Mouse (Mus musculus): ENCODE measurements around the gene Oscp1. TPM values are rescaled to one million over a fixed set of nuclear protein-coding genes. Genes with fewer than 3 reads are reported as not detected.

Oscp1 gene
- polyA plus RNA-seq, 1 experiment from 2014 or later = 13.3 TPM

- no peak overlapping the region for H3K9ac ChIP-seq (replicated peaks; ENCODE audit: low read depth, low read length)
- no peaks in the 10 kb centered on the region for H3K27me3 ChIP-seq (ENCODE audit: control insufficient read depth, insufficient read depth, low read length)
- H3K9me3 ChIP-seq (ENCODE audit: control insufficient read depth, low read depth, low read length) = no peaks in the 10 kb centered on the region
- no peak for ATAC-seq (ENCODE audit: insufficient number of reproducible peaks, insufficient read depth, low FRiP score, low read depth)
- no peaks in the 10 kb centered on the region for H3K4me1 ChIP-seq (ENCODE audit: control insufficient read depth, insufficient read depth, low read length)
- H3K27ac ChIP-seq (ENCODE audit: low read length) = no peak overlapping the region
- H3K4me2 ChIP-seq (replicated peaks; ENCODE audit: low read depth, low read length) = no peak overlapping the region
- no peak overlapping the region for H3K4me3 ChIP-seq (ENCODE audit: low read depth, low read length)
- 71% methylated on average over 5 of the region's 5 CpGs for WGBS
- no peaks in the 10 kb centered on the region for H3K36me3 ChIP-seq (ENCODE audit: control insufficient read depth, insufficient read depth, low read length)
These were observed 23.0 kb upstream of the Oscp1 start for GRCm38 (mm10) chr4:126035413-126035812.

- ATAC-seq (ENCODE audit: insufficient number of reproducible peaks, insufficient read depth, low FRiP score, low read depth) = peak; percentile 95
- Histone ChIP-seq H3K27me3 (ENCODE audit: control insufficient read depth, insufficient read depth, low read length) (no peaks in the 10 kb centered on the region), H3K9ac (replicated peaks; ENCODE audit: low read depth, low read length) (peak within 1 kb of the TSS; percentile 47), H3K4me1 (ENCODE audit: control insufficient read depth, insufficient read depth, low read length) (0 out of 2 replicates have a peak, but pooled peaks cover 3% of the 10 kb centered on the region), H3K4me3 (ENCODE audit: low read depth, low read length) (peak within 1 kb of the TSS; percentile 72), H3K4me2 (replicated peaks; ENCODE audit: low read depth, low read length) (peak within 1 kb of the TSS; percentile 82), H3K9me3 (ENCODE audit: control insufficient read depth, low read depth, low read length) (no peaks in the 10 kb centered on the region), H3K27ac (ENCODE audit: low read length) (peak within 1 kb of the TSS; percentile 23; the same call in 1 of the 2 replicates), H3K36me3 (ENCODE audit: control insufficient read depth, insufficient read depth, low read length) (peaks cover 16% of the 10 kb centered on the region)
- WGBS = under 1% methylated on average over 56 of the region's 56 CpGs
These were observed 11.3 kb upstream of the Oscp1 start, which contains the start of gene Mrps15 for GRCm38 (mm10) chr4:126046851-126047585. Gene Mrps15 (plus strand): TSS chr4:126046925.

- ATAC-seq (ENCODE audit: insufficient number of reproducible peaks, insufficient read depth, low FRiP score, low read depth) = no peak
- 0 out of 2 replicates have a peak, but pooled peaks cover 3% of the 10 kb centered on the region for H3K4me1 ChIP-seq (ENCODE audit: control insufficient read depth, insufficient read depth, low read length)
- no peak overlapping the region for H3K27ac ChIP-seq (ENCODE audit: low read length)
- H3K36me3 ChIP-seq (ENCODE audit: control insufficient read depth, insufficient read depth, low read length) = peaks cover 31% of the 10 kb centered on the region
- 85% methylated on average over 7 of the region's 7 CpGs for WGBS
- no peaks in the 10 kb centered on the region for H3K9me3 ChIP-seq (ENCODE audit: control insufficient read depth, low read depth, low read length)
- H3K4me2 ChIP-seq (replicated peaks; ENCODE audit: low read depth, low read length) = no peak overlapping the region
- no peak overlapping the region for H3K4me3 ChIP-seq (ENCODE audit: low read depth, low read length)
- no peak overlapping the region for H3K9ac ChIP-seq (replicated peaks; ENCODE audit: low read depth, low read length)
- H3K27me3 ChIP-seq (ENCODE audit: control insufficient read depth, insufficient read depth, low read length) = no peaks in the 10 kb centered on the region
These were observed 6.7 kb upstream of the Oscp1 start for GRCm38 (mm10) chr4:126051617-126052016.

GRCm38 (mm10) chr4:126057207-126058133 is 895 bp upstream of the Oscp1 start:
- Histone ChIP-seq H3K27me3 (ENCODE audit: control insufficient read depth, insufficient read depth, low read length) (no peaks in the 10 kb centered on the region), H3K9ac (replicated peaks; ENCODE audit: low read depth, low read length) (peak overlapping the region; percentile 25; the same call in 1 of the 2 replicates), H3K4me3 (ENCODE audit: low read depth, low read length) (peak overlapping the region; percentile 51), H3K27ac (ENCODE audit: low read length) (no peak overlapping the region), H3K36me3 (ENCODE audit: control insufficient read depth, insufficient read depth, low read length) (peaks cover 12% of the 10 kb centered on the region; the same call in 1 of the 2 replicates), H3K4me2 (replicated peaks; ENCODE audit: low read depth, low read length) (peak overlapping the region; percentile 60), H3K4me1 (ENCODE audit: control insufficient read depth, insufficient read depth, low read length) (0 out of 2 replicates have a peak, but pooled peaks cover 10% of the 10 kb centered on the region), H3K9me3 (ENCODE audit: control insufficient read depth, low read depth, low read length) (no peaks in the 10 kb centered on the region)
- no peak for ATAC-seq (ENCODE audit: insufficient number of reproducible peaks, insufficient read depth, low FRiP score, low read depth)
- WGBS = 14% methylated on average over 19 of the region's 19 CpGs

- peak overlapping the region; percentile 51 for H3K4me3 ChIP-seq (ENCODE audit: low read depth, low read length)
- 43% methylated on average over 9 of the region's 9 CpGs for WGBS
- H3K4me1 ChIP-seq (ENCODE audit: control insufficient read depth, insufficient read depth, low read length) = 0 out of 2 replicates have a peak, but pooled peaks cover 10% of the 10 kb centered on the region
- H3K27me3 ChIP-seq (ENCODE audit: control insufficient read depth, insufficient read depth, low read length) = no peaks in the 10 kb centered on the region
- ATAC-seq (ENCODE audit: insufficient number of reproducible peaks, insufficient read depth, low FRiP score, low read depth) = no peak
- peak overlapping the region; percentile 60 for H3K4me2 ChIP-seq (replicated peaks; ENCODE audit: low read depth, low read length)
- no peaks in the 10 kb centered on the region for H3K9me3 ChIP-seq (ENCODE audit: control insufficient read depth, low read depth, low read length)
- H3K36me3 ChIP-seq (ENCODE audit: control insufficient read depth, insufficient read depth, low read length) = peaks cover 9% of the 10 kb centered on the region; the same call in 1 of the 2 replicates
- H3K27ac ChIP-seq (ENCODE audit: low read length) = no peak overlapping the region
- peak overlapping the region; percentile 33 for H3K9ac ChIP-seq (replicated peaks; ENCODE audit: low read depth, low read length)
These were observed 615 bp downstream of the Oscp1 start for GRCm38 (mm10) chr4:126058997-126059362.

GRCm38 (mm10) chr4:126062856-126063255 is 4.5 kb downstream of the Oscp1 start:
- Histone ChIP-seq H3K9me3 (ENCODE audit: control insufficient read depth, low read depth, low read length) (no peaks in the 10 kb centered on the region), H3K4me3 (ENCODE audit: low read depth, low read length) (no peak overlapping the region), H3K9ac (replicated peaks; ENCODE audit: low read depth, low read length) (no peak overlapping the region), H3K27me3 (ENCODE audit: control insufficient read depth, insufficient read depth, low read length) (no peaks in the 10 kb centered on the region), H3K27ac (ENCODE audit: low read length) (no peak overlapping the region), H3K4me1 (ENCODE audit: control insufficient read depth, insufficient read depth, low read length) (0 out of 2 replicates have a peak, but pooled peaks cover 3% of the 10 kb centered on the region), H3K4me2 (replicated peaks; ENCODE audit: low read depth, low read length) (no peak overlapping the region), H3K36me3 (ENCODE audit: control insufficient read depth, insufficient read depth, low read length) (no peaks in the 10 kb centered on the region)
- ATAC-seq (ENCODE audit: insufficient number of reproducible peaks, insufficient read depth, low FRiP score, low read depth) = no peak
- 48% methylated on average over 1 of the region's 1 CpGs for WGBS

GRCm38 (mm10) chr4:126065241-126065640 is 6.9 kb downstream of the Oscp1 start:
- no peaks in the 10 kb centered on the region for H3K9me3 ChIP-seq (ENCODE audit: control insufficient read depth, low read depth, low read length)
- H3K4me1 ChIP-seq (ENCODE audit: control insufficient read depth, insufficient read depth, low read length) = no peaks in the 10 kb centered on the region
- WGBS = 82% methylated on average over 7 of the region's 7 CpGs
- H3K9ac ChIP-seq (replicated peaks; ENCODE audit: low read depth, low read length) = no peak overlapping the region
- no peak for ATAC-seq (ENCODE audit: insufficient number of reproducible peaks, insufficient read depth, low FRiP score, low read depth)
- no peaks in the 10 kb centered on the region for H3K27me3 ChIP-seq (ENCODE audit: control insufficient read depth, insufficient read depth, low read length)
- H3K4me2 ChIP-seq (replicated peaks; ENCODE audit: low read depth, low read length) = no peak overlapping the region
- H3K4me3 ChIP-seq (ENCODE audit: low read depth, low read length) = no peak overlapping the region
- H3K27ac ChIP-seq (ENCODE audit: low read length) = no peak overlapping the region
- H3K36me3 ChIP-seq (ENCODE audit: control insufficient read depth, insufficient read depth, low read length) = no peaks in the 10 kb centered on the region

- Histone ChIP-seq H3K36me3 (ENCODE audit: control insufficient read depth, insufficient read depth, low read length) (no peaks in the 10 kb centered on the region), H3K9ac (replicated peaks; ENCODE audit: low read depth, low read length) (no peak overlapping the region), H3K9me3 (ENCODE audit: control insufficient read depth, low read depth, low read length) (no peaks in the 10 kb centered on the region), H3K27ac (ENCODE audit: low read length) (no peak overlapping the region), H3K4me2 (replicated peaks; ENCODE audit: low read depth, low read length) (no peak overlapping the region), H3K27me3 (ENCODE audit: control insufficient read depth, insufficient read depth, low read length) (no peaks in the 10 kb centered on the region), H3K4me3 (ENCODE audit: low read depth, low read length) (no peak overlapping the region), H3K4me1 (ENCODE audit: control insufficient read depth, insufficient read depth, low read length) (no peaks in the 10 kb centered on the region)
- no peak for ATAC-seq (ENCODE audit: insufficient number of reproducible peaks, insufficient read depth, low FRiP score, low read depth)
- 76% methylated on average over 15 of the region's 15 CpGs for WGBS
These were observed 9.2 kb downstream of the Oscp1 start for GRCm38 (mm10) chr4:126067401-126068077.

Measured in stomach, embryonic 14.5 days (tissue).